Mouse (Mus musculus) C2C12 (cell line): Measurements from ENCODE around the gene Pcsk5. TPM values are rescaled to one million over a fixed set of nuclear protein-coding genes. Genes with fewer than 3 reads are reported as not detected.

ENCODE experiments used
- H3K27me3 ChIP-seq: one replicate; pipeline ENCODE4 v1.6.1; 2011; ENCODE audit not compliant: control insufficient read depth, insufficient read depth, insufficient read length
- H3K36me3 ChIP-seq: one replicate; pipeline ENCODE4 v1.6.1; 2011; ENCODE audit not compliant: control insufficient read depth, insufficient read depth
- H3K4me3 ChIP-seq: one replicate; pipeline ENCODE4 v1.5.1; 2011; ENCODE audit warnings: mild to moderate bottlenecking, control low read depth; ENCODE audit not compliant: poor library complexity, insufficient read depth, severe bottlenecking
- H3K79me2 ChIP-seq: one replicate; pipeline ENCODE4 v1.6.1; 2011; ENCODE audit not compliant: control insufficient read depth, insufficient read depth
- H3K79me3 ChIP-seq: one replicate; pipeline ENCODE4 v1.6.1; 2011; ENCODE audit warnings: low read depth, control low read depth
- H3ac ChIP-seq: one replicate; pipeline ENCODE3; 2011; ENCODE audit warnings: low read depth; ENCODE audit not compliant: control insufficient read depth, insufficient read length
- CEBPB ChIP-seq: IDR thresholded peaks from one replicate; pipeline ENCODE4 v1.6.1; 2011; ENCODE audit warnings: low read depth, mild to moderate bottlenecking, control low read depth, moderate library complexity
- CTCF ChIP-seq: IDR thresholded peaks from one replicate; pipeline ENCODE4 v1.5.1; 2011; ENCODE audit not compliant: control insufficient read depth, insufficient read depth, insufficient read length
- FOSL1 ChIP-seq: IDR thresholded peaks from one replicate; pipeline ENCODE4 v1.8.0; 2011; ENCODE audit warnings: mild to moderate bottlenecking, low read length; ENCODE audit not compliant: poor library complexity, insufficient read depth, severe bottlenecking
- MAX ChIP-seq: IDR thresholded peaks from one replicate; pipeline ENCODE4 v1.6.1; 2011; ENCODE audit warnings: mild to moderate bottlenecking, control low read depth
- MYOD1 ChIP-seq: IDR thresholded peaks from one replicate; pipeline ENCODE4 v1.6.1; 2011; ENCODE audit warnings: low read depth; ENCODE audit not compliant: control insufficient read depth, insufficient read length
- MYOG ChIP-seq: IDR thresholded peaks from one replicate; pipeline ENCODE4 v1.6.1; 2011; ENCODE audit not compliant: control insufficient read depth, insufficient read length; ENCODE audit errors: extremely low read depth
- USF1 ChIP-seq: IDR thresholded peaks from one replicate; pipeline ENCODE4 v1.6.1; 2011; ENCODE audit warnings: low read depth, mild to moderate bottlenecking, control low read depth, moderate library complexity
- polyA plus RNA-seq: library from polyadenylated mRNA; unstranded; fragments of >200 nt; fragmentation: generic; extraction: Trizol; gene quantifications from one replicate; pipeline ENCODE4 v1.2.1, GENCODE M21; 2012; ENCODE audit warnings: missing spikeins

Gene Pcsk5
- polyA plus RNA-seq, 1 experiment, result not detected

GRCm38 (mm10) chr19:17752841-17753240, 84.6 kb downstream of the Pcsk5 start:
- TF ChIP-seq FOSL1 (no peak), MYOG (no peak), CTCF (no peak), CEBPB (no peak), USF1 (no peak), MYOD1 (no peak), MAX (no peak)
- Histone ChIP-seq H3K79me2 (no peaks in the 10 kb centered on the region), H3K79me3 (no peaks in the 10 kb centered on the region), H3K4me3 (no peak overlapping the region), H3ac (no peak overlapping the region), H3K27me3 (no peaks in the 10 kb centered on the region), H3K36me3 (no peaks in the 10 kb centered on the region)

- TF ChIP-seq MYOG (no peak), USF1 (no peak), FOSL1 (no peak), CEBPB (no peak), MAX (no peak), MYOD1 (no peak), CTCF (no peak)
- no peak overlapping the region for H3K4me3 ChIP-seq
- H3K27me3 ChIP-seq, result no peaks in the 10 kb centered on the region
- no peaks in the 10 kb centered on the region for H3K79me3 ChIP-seq
- no peak overlapping the region for H3ac ChIP-seq
- H3K36me3 ChIP-seq, result no peaks in the 10 kb centered on the region
- no peaks in the 10 kb centered on the region for H3K79me2 ChIP-seq
Observed at GRCm38 (mm10) chr19:17748331-17748730, 89.1 kb downstream of the Pcsk5 start.

- Histone ChIP-seq H3K27me3 (no peaks in the 10 kb centered on the region), H3K36me3 (no peaks in the 10 kb centered on the region), H3K79me3 (no peaks in the 10 kb centered on the region), H3ac (no peak overlapping the region), H3K4me3 (no peak overlapping the region), H3K79me2 (no peaks in the 10 kb centered on the region)
- TF ChIP-seq FOSL1, result no peak
- no peak for TF ChIP-seq CEBPB
- no peak for TF ChIP-seq MYOG
- TF ChIP-seq MAX, result no peak
- no peak for TF ChIP-seq USF1
Observed at GRCm38 (mm10) chr19:17745380-17745779, 92.1 kb downstream of the Pcsk5 start.

- Histone ChIP-seq H3K79me3 (no peaks in the 10 kb centered on the region), H3K79me2 (no peaks in the 10 kb centered on the region), H3ac (no peak overlapping the region), H3K4me3 (no peak overlapping the region), H3K36me3 (no peaks in the 10 kb centered on the region), H3K27me3 (no peaks in the 10 kb centered on the region)
- no peak for TF ChIP-seq MYOG
- no peak for TF ChIP-seq CTCF
- no peak for TF ChIP-seq MAX
- TF ChIP-seq CEBPB, result no peak
- TF ChIP-seq USF1, result no peak
- no peak for TF ChIP-seq MYOD1
- no peak for TF ChIP-seq FOSL1
Observed at GRCm38 (mm10) chr19:17744474-17745069, 92.9 kb downstream of the Pcsk5 start.

GRCm38 (mm10) chr19:17741465-17741864, 96.0 kb downstream of the Pcsk5 start:
- no peak for TF ChIP-seq CEBPB
- TF ChIP-seq MAX, result no peak
- no peak for TF ChIP-seq FOSL1
- TF ChIP-seq MYOG, result no peak
- no peak for TF ChIP-seq USF1
- no peak for TF ChIP-seq CTCF
- no peak for TF ChIP-seq MYOD1
- H3K79me3 ChIP-seq, result no peaks in the 10 kb centered on the region
- no peaks in the 10 kb centered on the region for H3K36me3 ChIP-seq
- no peaks in the 10 kb centered on the region for H3K27me3 ChIP-seq
- no peaks in the 10 kb centered on the region for H3K79me2 ChIP-seq
- no peak overlapping the region for H3K4me3 ChIP-seq
- no peak overlapping the region for H3ac ChIP-seq

- H3K27me3 ChIP-seq, result no peaks in the 10 kb centered on the region
- no peak overlapping the region for H3K4me3 ChIP-seq
- no peaks in the 10 kb centered on the region for H3K79me3 ChIP-seq
- H3K36me3 ChIP-seq, result no peaks in the 10 kb centered on the region
- H3K79me2 ChIP-seq, result no peaks in the 10 kb centered on the region
- H3ac ChIP-seq, result no peak overlapping the region
- TF ChIP-seq USF1 (no peak), MYOD1 (no peak), CTCF (no peak), MAX (no peak), MYOG (no peak), CEBPB (no peak), FOSL1 (no peak)
Observed at GRCm38 (mm10) chr19:17732676-17733277, 104.7 kb downstream of the Pcsk5 start.
